Mouse (Mus musculus) CD4-positive, CD25-positive, alpha-beta regulatory T cell, adult 9 weeks (primary cell): Measurements from ENCODE around the gene Lrrc7. TPM values are rescaled to one million over a fixed set of nuclear protein-coding genes. Genes with fewer than 3 reads are reported as not detected.

ENCODE experiments used
- polyA plus RNA-seq: library from polyadenylated mRNA; unstranded; fragments of 100-300 nt; shearing (Covaris generic); gene quantifications from one replicate; pipeline ENCODE4 v1.2.1, GENCODE M21; 2017

The Lrrc7 gene
- 0.10 TPM for polyA plus RNA-seq

DNA sequence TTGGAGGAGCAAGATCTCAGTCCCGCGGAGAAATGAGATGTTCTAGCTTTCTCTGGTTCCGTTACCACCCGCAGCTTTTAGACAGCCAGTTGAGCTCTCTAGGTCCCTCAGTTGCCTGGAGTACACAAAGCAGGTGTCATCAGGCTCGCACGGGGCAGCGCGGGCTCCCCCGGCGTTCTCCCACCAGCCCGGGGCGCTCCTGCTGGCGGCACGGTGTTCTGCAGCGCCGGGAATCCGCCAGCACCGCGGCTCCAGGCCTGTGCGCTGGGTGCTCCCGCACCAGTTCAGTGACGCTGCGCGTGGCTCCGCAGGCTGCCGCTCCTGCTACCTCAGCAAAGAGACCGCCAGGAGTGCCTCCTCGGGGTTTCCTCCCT is at the start of gene Lrrc7:
Gene Lrrc7, minus strand, starts transcription at position 235 of the 374 bp plus-strand sequence.

GRCm38 (mm10) chr3:158036329-158036988 is 525.6 kb downstream of the Lrrc7 start, which contains the start of the genes Srsf11 and Lrrc40:
TSS of gene Srsf11 (minus strand) at chr3:158036639.
TSS of gene Lrrc40 (plus strand) at chr3:158036662.

